Mouse (Mus musculus): ENCODE data around the gene Bend5.

GRCm38 (mm10) chr4:111431186-111431585 lies 16.4 kb downstream of the Bend5 start:
- TF ChIP-seq GATA1 (IDR thresholded peaks at IDR 0.05; ENCODE audit: borderline replicate concordance, low read length) (no peak), CTCF (IDR thresholded peaks at IDR 0.05; ENCODE audit: low read depth, low read length) (no peak), TAL1 (conservative IDR thresholded peaks at IDR 0.05; ENCODE audit: low read depth, low read length) (no peak)
